ENCODE assay signal across 28 mouse cellular contexts in the genomic region with DNA sequence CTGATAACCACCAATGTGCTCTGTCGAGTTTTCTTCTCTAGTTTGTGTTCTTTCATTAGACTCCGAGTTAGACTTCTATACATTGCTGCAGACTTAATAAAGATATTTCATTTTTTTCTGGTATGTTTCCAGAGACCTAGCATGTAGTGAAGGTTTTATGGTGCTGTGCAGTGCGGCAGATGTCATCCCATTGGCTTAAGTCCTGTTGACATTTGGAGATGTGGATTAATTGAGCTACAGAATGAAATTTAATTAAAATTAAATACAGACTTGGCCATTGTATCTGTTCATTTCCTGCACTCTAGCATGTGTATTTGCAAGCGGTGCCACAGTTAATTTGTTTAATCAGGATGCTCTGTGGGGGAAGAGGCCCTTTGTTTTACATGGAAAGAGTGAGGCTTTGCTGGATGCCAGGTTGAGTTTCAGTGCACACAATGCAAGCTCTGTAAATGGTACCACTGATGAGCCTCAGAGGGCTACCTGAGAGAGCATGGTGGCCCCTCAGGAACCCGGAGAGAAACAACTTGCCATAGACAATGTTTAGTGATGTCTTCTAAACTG.
A peak's percentile ranks its signal among the peaks of the same experiment; 100 is the strongest.
DNase-seq lines count a peak whose midpoint lies in the region; ATAC-seq and TF ChIP-seq lines count a peak whose summit lies in the region.
"Had no signal": no experiment of that assay in that cellular context is flagged by ENCODE, and none has a peak within 500 bp of the region (broad histone marks: within the 10 kb centered on the region; RNA-seq: fewer than 3 reads in every experiment).

No protein-coding gene starts in this region.

- H3K4me3 ChIP-seq in forebrain, embryonic 14.5 days (ENCODE audit: low read depth, low read length), result no peak overlapping the region
- no peak overlapping the region for H3K4me3 ChIP-seq in forebrain, embryonic 15.5 days
- H3K4me3 ChIP-seq in hindbrain, postnatal 0 days (ENCODE audit: low read length), result no peak overlapping the region
- H3K4me3 ChIP-seq in hindbrain, embryonic 11.5 days (ENCODE audit: low read depth, low read length), result no peak overlapping the region
- H3K4me3 ChIP-seq: embryonic facial prominence, embryonic 15.5 days; gastrocnemius, adult 2 months; heart, adult 2 months; heart, embryonic 12.5 days; neural tube, embryonic 12.5 days had no signal

- H3K9ac ChIP-seq in forebrain, embryonic 14.5 days (ENCODE audit: low read length), result no peak overlapping the region
- no peak overlapping the region for H3K9ac ChIP-seq in forebrain, embryonic 15.5 days (replicated peaks)
- H3K9ac ChIP-seq in hindbrain, postnatal 0 days (replicated peaks; ENCODE audit: low read length), result no peak overlapping the region
- H3K9ac ChIP-seq in hindbrain, embryonic 11.5 days (ENCODE audit: low read depth, low read length), result no peak overlapping the region
- H3K9ac ChIP-seq: embryonic facial prominence, embryonic 15.5 days; heart, embryonic 12.5 days; liver, embryonic 14.5 days; neural tube, embryonic 12.5 days had no signal

- TF ChIP-seq POLR2A in brain, embryonic 14.5 days (IDR thresholded peaks at IDR 0.05; ENCODE audit: borderline replicate concordance, extremely low read depth, insufficient read depth, insufficient read length, poor library complexity, severe bottlenecking), result no peak

- H3K27me3 ChIP-seq in forebrain, embryonic 14.5 days (replicated peaks; ENCODE audit: control insufficient read depth, insufficient read depth, low read length), result no peaks in the 10 kb centered on the region
- H3K27me3 ChIP-seq in forebrain, embryonic 15.5 days, result no peaks in the 10 kb centered on the region
- no peaks in the 10 kb centered on the region for H3K27me3 ChIP-seq in hindbrain, postnatal 0 days (ENCODE audit: insufficient read depth, low read length)
- H3K27me3 ChIP-seq in hindbrain, embryonic 11.5 days (ENCODE audit: control insufficient read depth, insufficient read depth, low read length), result no peaks in the 10 kb centered on the region
- H3K27me3 ChIP-seq: embryonic facial prominence, embryonic 15.5 days; heart, embryonic 12.5 days; neural tube, embryonic 12.5 days had no signal

- DNase-seq in forebrain, embryonic 14.5 days (ENCODE audit: low spot score), result peak; percentile 22
- peak; percentile 10 for DNase-seq in hindbrain, postnatal 0 days (ENCODE audit: low spot score)
- DNase-seq in hindbrain, embryonic 11.5 days (ENCODE audit: low spot score), result no peak
- peak; percentile 42 for DNase-seq in brain, embryonic 14.5 days (ENCODE audit: low read depth)
- peak; percentile 90 for DNase-seq in retina, postnatal 1 day
- DNase-seq in adrenal gland, postnatal 25 days, result no peak
- DNase-seq: adrenal gland, postnatal 36 days; cerebellum, adult 11 months; cerebellum, adult 9-10 months; gastrocnemius, adult 2 months; heart, adult 2 months; heart, postnatal 4 days; kidney, postnatal 14 days; layer of hippocampus, adult 9-11 months; liver; lung, adult 2 months; lung, postnatal 10 days; midbrain, embryonic 14.5 days; right cerebral cortex, postnatal 25 days; spleen, adult 18-20 months; thymus, postnatal 14 days had no signal

- 0 out of 2 replicates have a peak, but pooled peaks have one; percentile 18 for ATAC-seq in forebrain, embryonic 14.5 days
- ATAC-seq in forebrain, embryonic 15.5 days (replicated peaks), result no peak
- ATAC-seq in hindbrain, postnatal 0 days, result peak; percentile 59; the same call in 1 of the 2 replicates
- ATAC-seq in hindbrain, embryonic 11.5 days (ENCODE audit: low FRiP score), result no peak
- ATAC-seq: CD4-positive, CD25-positive, alpha-beta regulatory T cell, adult 4 months; intestine, postnatal 0 days had no signal

- H3K4me1 ChIP-seq in forebrain, embryonic 14.5 days (ENCODE audit: control insufficient read depth, insufficient read depth, low read length), result no peaks in the 10 kb centered on the region
- no peaks in the 10 kb centered on the region for H3K4me1 ChIP-seq in forebrain, embryonic 15.5 days
- H3K4me1 ChIP-seq in hindbrain, postnatal 0 days (ENCODE audit: insufficient read depth, low read length), result no peaks in the 10 kb centered on the region
- no peaks in the 10 kb centered on the region for H3K4me1 ChIP-seq in hindbrain, embryonic 11.5 days (replicated peaks; ENCODE audit: control insufficient read depth, insufficient read depth, low read length)
- H3K4me1 ChIP-seq: embryonic facial prominence, embryonic 15.5 days; heart, embryonic 12.5 days; neural tube, embryonic 12.5 days had no signal

- H3K9me3 ChIP-seq in forebrain, embryonic 14.5 days (replicated peaks; ENCODE audit: control insufficient read depth, low read length), result no peaks in the 10 kb centered on the region
- H3K9me3 ChIP-seq in forebrain, embryonic 15.5 days, result no peaks in the 10 kb centered on the region
- H3K9me3 ChIP-seq in hindbrain, postnatal 0 days (ENCODE audit: low read length), result no peaks in the 10 kb centered on the region
- H3K9me3 ChIP-seq in hindbrain, embryonic 11.5 days (ENCODE audit: control insufficient read depth, low read length), result no peaks in the 10 kb centered on the region; the same call in 1 of the 2 replicates
- H3K9me3 ChIP-seq: embryonic facial prominence, embryonic 15.5 days had no signal

- no peak overlapping the region for H3K4me2 ChIP-seq in forebrain, embryonic 14.5 days (ENCODE audit: low read length)
- no peak overlapping the region for H3K4me2 ChIP-seq in forebrain, embryonic 15.5 days (replicated peaks)
- H3K4me2 ChIP-seq in hindbrain, postnatal 0 days (ENCODE audit: low read depth, low read length), result no peak overlapping the region
- no peak overlapping the region for H3K4me2 ChIP-seq in hindbrain, embryonic 11.5 days (replicated peaks; ENCODE audit: low read depth, low read length)
- H3K4me2 ChIP-seq: embryonic facial prominence, embryonic 15.5 days; heart, embryonic 12.5 days; neural tube, embryonic 12.5 days had no signal

- no peaks in the 10 kb centered on the region for H3K36me3 ChIP-seq in forebrain, embryonic 14.5 days (ENCODE audit: control insufficient read depth, insufficient read depth, low read length)
- no peaks in the 10 kb centered on the region for H3K36me3 ChIP-seq in forebrain, embryonic 15.5 days
- H3K36me3 ChIP-seq in hindbrain, postnatal 0 days (ENCODE audit: insufficient read depth, low read length), result no peaks in the 10 kb centered on the region
- no peaks in the 10 kb centered on the region for H3K36me3 ChIP-seq in hindbrain, embryonic 11.5 days (ENCODE audit: control insufficient read depth, insufficient read depth, low read length)
- H3K36me3 ChIP-seq: embryonic facial prominence, embryonic 15.5 days; heart, embryonic 12.5 days; neural tube, embryonic 12.5 days had no signal

- TF ChIP-seq CTCF in hindbrain, postnatal 0 days (IDR thresholded peaks at IDR 0.05; ENCODE audit: low read depth), result no peak
- no peak for TF ChIP-seq CTCF in brain, embryonic 14.5 days (IDR thresholded peaks at IDR 0.05; ENCODE audit: borderline replicate concordance, extremely low read depth, insufficient read depth, insufficient read length)

- WGBS in forebrain, embryonic 14.5 days, result 64% methylated on average over 5 of the region's 5 CpGs
- WGBS in forebrain, embryonic 15.5 days, result 63% methylated on average over 5 of the region's 5 CpGs
- WGBS in hindbrain, postnatal 0 days, result 61% methylated on average over 5 of the region's 5 CpGs
- 89% methylated on average over 5 of the region's 5 CpGs for WGBS in hindbrain, embryonic 11.5 days

- no peak overlapping the region for H3K27ac ChIP-seq in forebrain, embryonic 14.5 days (ENCODE audit: low read depth, low read length)
- no peak overlapping the region for H3K27ac ChIP-seq in forebrain, embryonic 15.5 days (replicated peaks)
- no peak overlapping the region for H3K27ac ChIP-seq in hindbrain, postnatal 0 days
- H3K27ac ChIP-seq in hindbrain, embryonic 11.5 days (ENCODE audit: low read depth, low read length), result no peak overlapping the region
- H3K27ac ChIP-seq: embryonic facial prominence, embryonic 15.5 days; gastrocnemius, adult 2 months; heart, adult 2 months; liver, embryonic 14.5 days; neural tube, embryonic 12.5 days had no signal

Comparison
In these comparisons a context has a peak if more than half of its experiments do, and no peak if none do; other contexts are left out.
1. ATAC-seq: peak in forebrain, embryonic 14.5 days (single experiment) and hindbrain, postnatal 0 days (single experiment); none in forebrain, embryonic 15.5 days (single experiment) and hindbrain, embryonic 11.5 days (single experiment).
2. DNase-seq: peak in forebrain, embryonic 14.5 days (single experiment), hindbrain, postnatal 0 days (single experiment), brain, embryonic 14.5 days (single experiment) and retina, postnatal 1 day (single experiment); none in hindbrain, embryonic 11.5 days (single experiment) and adrenal gland, postnatal 25 days (single experiment).